Mouse (Mus musculus): ENCODE measurements around the gene Tada2b.
A peak's percentile ranks its signal among the peaks of the same experiment; 100 is the strongest.

Gene Tada2b

DNA sequence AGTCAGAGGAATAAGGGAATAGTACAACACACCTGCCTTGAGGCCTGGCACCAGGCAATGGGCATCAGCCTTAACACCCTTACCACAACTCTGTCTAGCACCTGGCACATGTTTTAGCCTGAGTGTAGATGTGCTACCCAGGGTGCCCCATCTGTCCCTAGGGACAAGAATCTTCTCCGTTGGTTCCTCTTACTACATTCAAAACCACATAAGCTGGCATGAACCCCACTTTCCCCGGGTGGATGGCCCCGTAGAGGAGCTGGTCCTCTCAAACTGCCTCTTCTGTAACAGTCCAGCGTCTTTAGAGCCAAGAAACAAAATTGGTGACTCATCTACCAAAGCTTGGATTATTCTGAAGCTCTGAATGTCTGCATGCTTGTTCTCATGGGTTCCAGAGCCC lies 3.7 kb downstream of the Tada2b start:
- DNase-seq (ENCODE audit: low spot score), result no peak

DNA sequence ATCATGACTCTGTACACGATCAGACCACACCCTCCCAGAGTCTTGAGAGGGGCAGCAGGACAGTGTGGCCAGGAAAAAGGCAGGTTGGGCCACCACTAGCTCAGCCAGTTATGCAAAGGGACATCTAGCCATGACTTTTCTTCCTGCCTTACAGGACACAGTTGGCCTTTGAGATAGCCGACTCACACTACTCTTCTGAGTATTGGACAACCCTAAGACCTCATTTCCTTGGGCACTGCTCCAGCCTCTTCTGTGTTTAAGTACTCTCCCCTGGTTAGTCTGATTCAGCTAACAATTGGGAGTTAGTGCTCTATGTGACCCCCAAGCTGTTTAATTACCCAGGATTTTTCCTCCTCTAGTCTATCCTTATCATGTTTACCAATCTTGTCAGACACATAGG lies 4.3 kb downstream of the Tada2b start:
- no peak for DNase-seq (ENCODE audit: low spot score)

DNA sequence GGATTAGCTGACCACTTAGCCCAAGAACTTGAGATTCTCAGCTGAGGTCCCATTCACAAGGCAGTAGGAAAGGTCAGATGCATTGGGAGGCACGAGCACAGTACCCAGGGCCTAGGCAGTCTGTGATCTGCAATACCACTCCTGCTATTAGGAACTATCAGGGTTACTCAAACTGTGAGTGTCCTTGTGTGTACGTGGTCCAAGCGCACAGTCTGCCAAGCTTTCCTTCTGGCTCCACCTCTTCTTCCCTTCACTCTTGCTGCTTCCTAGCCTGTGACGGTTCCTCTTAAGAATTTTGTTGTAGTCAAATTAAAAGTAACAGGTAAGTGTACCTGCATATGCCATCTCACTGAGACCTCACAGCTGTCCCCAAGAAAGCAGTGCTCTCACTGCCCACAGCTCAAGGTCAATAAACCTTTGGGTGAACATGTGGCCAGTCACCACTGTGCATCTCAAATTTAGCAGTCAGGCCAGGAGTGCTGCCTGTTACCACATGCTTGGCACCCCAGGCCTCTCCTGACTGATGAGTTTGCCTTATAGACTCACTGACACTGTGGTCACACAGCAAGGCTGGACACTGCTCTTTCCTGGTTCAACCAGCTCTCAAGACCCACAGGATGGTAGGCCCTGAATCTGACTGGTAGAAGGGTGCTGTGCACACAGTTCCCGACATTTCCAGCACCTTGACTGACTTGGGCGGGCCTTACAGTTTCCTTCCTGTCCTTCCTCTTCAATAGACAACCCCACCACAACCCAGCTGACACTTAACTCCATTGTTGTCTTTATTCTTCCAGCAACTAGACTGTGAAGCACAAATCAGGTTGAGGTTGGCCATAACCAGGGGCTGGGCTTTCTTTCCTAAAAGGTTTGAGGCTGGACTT lies 5.3 kb downstream of the Tada2b start:
- DNase-seq (ENCODE audit: low spot score), result no peak

DNA sequence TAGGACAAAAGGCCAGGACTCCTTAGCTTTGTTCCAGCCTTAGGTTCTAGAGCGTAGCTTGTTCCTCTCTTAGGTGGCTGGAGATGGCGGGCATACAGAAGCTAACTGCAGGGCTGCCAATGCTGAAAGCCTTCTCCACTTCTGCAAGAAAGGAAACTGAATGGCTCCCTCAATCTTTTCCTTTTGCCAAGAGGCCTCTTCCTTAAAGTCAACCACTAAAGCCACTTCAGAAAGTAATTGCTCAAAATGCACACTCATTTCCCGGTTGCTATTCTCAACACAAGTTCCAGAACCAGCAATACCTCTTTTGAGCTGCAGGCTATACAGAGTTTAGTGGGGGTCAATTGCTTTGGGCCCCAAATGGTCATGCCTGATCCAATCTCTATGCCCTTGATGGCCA lies 6.6 kb downstream of the Tada2b start:
- DNase-seq (ENCODE audit: low spot score), result no peak

- peak; percentile 88 for DNase-seq (ENCODE audit: low spot score)
Observed at GRCm38 (mm10) chr5:36474283-36474682, 9.8 kb downstream of the Tada2b start.

- DNase-seq (ENCODE audit: low spot score), result no peak
Observed at GRCm38 (mm10) chr5:36472876-36473655, 11.0 kb downstream of the Tada2b start.

DNA sequence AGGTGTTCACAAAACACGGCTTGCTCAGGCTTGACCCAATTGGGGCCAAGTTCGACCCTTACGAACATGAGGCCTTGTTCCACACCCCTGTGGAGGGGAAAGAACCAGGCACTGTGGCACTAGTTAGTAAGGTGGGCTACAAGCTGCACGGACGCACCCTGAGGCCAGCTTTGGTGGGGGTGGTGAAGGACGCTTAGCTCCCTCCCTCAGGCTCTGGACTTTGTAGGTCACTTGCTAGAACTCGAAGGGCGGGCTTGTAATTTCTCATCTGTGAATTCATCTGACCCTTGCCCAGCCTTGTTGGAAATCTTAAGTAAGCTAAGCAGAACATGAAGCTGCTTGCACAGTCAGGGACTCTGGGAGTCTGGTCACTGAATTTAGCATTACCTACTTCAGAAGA lies 12.9 kb downstream of the Tada2b start:
- DNase-seq (ENCODE audit: low spot score), result no peak

DNA sequence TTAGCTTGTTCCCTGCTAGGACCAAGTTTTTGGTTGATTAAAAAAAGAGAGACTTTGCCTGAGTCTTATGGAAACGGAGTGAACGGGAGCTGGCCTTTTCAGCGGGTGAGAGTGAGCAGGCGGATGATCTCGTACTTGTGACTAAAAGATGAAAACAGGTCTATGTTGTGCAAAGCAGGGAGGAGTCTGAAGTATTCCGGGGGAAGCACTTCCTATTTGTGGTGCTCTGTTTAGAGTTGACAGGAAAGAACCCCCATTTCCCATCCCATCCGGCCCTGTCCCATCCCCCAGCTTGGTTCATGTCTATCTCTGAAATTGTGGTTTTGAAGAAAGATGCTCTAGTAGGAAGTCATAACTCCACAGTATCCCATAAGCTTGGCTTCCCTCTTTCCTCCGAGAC lies 18.2 kb downstream of the Tada2b start:
- DNase-seq (ENCODE audit: low spot score), result no peak

DNA sequence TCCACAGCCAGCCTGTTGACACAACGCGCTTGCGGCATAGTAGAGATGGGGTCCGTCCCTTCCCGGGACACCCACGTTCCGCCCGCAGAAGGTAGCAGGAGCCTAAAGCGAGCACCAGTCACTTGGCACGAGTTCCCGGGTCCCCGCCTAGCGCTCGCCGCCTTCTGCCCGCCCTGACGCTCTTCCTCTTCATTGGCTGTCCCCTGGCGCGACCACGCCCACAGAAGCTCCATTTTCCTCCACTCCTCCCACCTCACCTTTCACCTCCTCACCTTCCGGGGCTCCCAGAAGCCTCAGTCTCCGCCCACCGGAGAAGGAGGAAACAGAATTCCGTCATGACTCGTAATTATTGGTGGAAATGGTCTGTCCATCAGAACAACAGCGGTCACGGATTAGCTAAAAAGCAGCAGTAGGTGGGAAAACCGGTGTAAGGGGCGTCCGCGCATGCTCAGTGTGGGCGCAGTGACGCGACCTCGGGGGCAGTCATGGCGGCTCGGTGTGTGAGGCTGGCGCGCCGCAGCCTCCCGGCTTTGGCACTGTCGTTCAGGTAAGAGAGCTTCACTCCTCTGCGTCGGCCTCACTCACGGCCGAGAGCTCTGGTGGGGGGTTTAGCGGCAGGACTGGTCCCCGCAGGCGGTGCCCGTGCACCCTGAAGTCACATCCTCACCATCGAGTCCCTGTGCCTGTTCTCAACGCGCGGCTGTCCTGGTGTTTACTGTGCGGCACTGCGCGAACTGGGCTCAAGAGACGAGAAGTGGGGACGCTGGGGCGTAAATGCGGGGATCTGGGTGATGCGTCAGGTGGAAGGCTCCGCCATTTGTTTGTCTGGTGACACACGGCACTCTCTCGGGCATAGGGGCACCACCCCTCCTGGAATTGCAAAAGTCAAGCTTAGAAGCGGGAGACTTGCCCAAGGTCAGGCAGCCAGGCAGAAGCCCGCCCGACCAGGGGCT lies 19.1 kb downstream of the Tada2b start, which contains the start of gene Grpel1:
Gene Grpel1 (plus strand): TSS at position 290 of the 953 bp plus-strand sequence.
- DNase-seq (ENCODE audit: low spot score), result peak; percentile 100

GRCm38 (mm10) chr5:36463391-36463790 lies 20.7 kb downstream of the Tada2b start:
- DNase-seq (ENCODE audit: low spot score), result peak; percentile 90

DNA sequence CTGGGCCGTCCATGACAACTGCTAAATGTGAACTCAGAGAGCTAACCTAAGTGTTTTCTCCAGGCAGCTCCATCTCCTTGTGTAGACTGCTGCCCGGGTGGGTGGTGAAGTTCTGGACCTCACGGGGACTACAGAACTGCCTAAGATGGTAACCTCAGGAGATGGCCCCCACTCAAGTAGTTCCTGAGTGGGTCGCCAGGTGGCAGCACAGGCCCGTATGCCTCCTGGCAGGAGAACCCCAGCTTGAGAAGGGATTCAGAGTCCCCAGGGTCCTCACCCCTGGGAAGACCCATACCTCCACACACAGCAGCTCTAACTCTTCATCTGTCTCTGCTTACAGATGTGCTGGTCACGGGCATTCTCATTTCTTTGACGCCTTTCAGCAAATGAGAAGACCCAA lies 21.3 kb downstream of the Tada2b start:
- DNase-seq (ENCODE audit: low spot score), result peak; percentile 88

DNA sequence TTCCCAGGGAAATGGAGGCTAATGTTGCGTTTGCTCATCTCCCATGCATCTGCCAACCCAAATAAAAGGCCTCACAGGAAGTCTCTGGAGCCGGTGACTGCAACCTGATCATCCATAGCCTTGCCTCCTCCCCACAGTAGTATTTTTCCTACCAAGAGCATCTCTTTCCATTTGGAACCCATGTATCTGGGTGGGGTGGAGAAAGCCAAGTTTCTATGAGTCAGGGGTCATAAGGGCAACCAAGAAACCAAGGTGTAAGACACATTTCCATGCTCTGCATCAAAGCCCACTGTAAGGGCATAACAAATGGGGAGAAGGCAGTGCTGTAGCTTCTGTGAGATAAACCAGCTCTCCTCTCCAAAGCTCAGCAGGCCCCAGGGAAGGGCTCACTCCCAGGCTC lies 22.9 kb downstream of the Tada2b start:
- no peak for DNase-seq (ENCODE audit: low spot score)

- no peak for DNase-seq (ENCODE audit: low spot score)
Observed at GRCm38 (mm10) chr5:36460712-36461111, 23.4 kb downstream of the Tada2b start.

GRCm38 (mm10) chr5:36458926-36459325 lies 25.2 kb downstream of the Tada2b start:
- peak; percentile 78 for DNase-seq (ENCODE audit: low spot score)

DNA sequence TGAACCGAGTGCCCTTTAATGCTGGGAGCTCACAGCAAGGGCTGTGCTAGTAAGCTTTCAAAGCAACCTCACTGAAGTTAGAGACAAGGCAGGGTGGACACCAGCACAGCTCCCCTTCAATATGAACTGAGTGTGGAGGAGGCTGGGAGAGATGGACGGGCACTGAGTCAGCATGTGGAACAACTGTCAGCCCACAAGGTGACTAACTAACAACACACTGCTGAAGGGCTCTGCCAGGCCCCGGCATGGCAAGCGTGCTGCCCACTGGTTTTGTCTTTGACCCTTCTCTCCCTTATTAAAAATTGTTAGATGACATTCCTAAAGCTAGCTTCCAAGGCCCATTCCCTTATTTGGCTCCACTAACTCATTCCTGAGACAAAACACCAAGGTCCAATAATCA lies 26.4 kb downstream of the Tada2b start:
- no peak for DNase-seq (ENCODE audit: low spot score)

DNA sequence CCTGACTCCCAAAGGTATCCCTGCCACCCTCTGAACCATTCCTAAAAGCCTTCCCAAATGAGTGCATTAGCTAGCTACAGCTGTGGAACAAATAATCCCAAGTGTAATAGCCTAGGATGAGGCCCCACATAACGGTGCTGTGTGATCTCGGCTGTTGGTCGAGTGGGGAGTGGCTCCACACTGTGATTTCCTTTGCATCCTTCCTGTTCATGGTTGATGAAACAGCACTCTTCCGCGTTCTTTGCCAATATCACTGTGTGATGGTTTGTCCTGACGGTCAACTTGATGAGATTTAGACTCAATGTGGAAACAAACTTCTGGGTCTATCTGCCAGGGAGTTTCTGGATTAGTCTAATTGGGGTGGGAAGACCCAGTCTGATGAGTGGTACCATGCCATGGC lies 31.3 kb downstream of the Tada2b start:
- DNase-seq (ENCODE audit: low spot score), result no peak

DNA sequence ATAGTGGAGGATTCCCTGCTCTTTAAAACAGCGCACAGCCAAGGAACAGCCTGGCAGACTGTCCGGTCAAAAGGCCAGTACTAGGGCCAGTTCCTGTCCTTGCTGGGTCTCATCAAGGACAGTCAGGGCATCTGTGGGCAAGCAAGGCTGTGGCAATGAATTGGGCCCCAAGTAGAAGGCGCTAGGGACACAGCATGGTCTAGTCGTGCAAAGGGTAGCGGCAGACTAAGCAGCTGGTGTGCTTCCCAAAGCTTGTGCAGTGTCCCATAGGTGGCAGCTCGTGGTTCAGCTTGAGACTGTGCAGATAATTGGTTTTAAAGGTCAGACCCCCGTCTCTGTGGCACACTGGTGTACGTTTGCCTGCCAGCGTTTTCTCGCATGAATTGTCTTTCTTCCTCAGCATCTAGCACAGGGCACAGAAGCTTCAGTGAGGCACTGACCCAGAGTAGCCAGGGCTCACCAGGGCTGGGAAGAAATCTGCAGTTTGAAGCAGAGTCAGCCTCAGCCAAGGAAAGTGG lies 32.2 kb downstream of the Tada2b start:
- peak; percentile 39 for DNase-seq (ENCODE audit: low spot score)

- no peak for DNase-seq (ENCODE audit: low spot score)
Observed at GRCm38 (mm10) chr5:36451119-36451518, 33.0 kb downstream of the Tada2b start.

DNA sequence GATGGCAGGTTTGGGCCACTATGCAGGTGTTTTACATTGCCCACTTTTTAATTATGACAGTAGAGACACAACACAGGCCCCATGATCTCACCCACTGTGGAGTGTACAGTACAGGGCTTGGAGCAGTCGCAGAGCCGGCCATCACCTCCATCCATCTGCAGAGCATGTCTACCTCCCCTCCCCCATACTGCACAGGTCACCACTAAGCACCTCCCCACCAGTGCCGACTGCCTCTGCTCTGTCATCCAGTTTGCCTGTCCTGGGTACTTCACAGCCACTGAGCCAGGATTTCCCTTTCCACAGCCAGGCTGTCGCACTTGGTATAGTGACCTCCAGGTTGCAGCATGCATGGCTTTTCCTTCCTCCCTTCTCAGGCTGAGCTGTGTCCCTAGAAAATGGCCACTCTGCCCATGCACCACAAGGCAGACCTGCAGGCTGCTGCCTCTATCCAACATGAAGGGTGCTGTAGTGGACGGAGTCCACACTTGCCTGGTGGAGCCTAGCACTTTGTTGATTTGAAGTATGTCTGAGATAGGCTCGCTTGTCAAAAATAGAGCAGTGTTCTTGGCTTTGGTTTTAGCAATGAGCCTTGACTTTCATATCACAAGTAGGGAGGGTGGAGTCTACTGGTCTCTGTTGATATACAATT lies 34.3 kb downstream of the Tada2b start:
- no peak for DNase-seq (ENCODE audit: low spot score)

DNA sequence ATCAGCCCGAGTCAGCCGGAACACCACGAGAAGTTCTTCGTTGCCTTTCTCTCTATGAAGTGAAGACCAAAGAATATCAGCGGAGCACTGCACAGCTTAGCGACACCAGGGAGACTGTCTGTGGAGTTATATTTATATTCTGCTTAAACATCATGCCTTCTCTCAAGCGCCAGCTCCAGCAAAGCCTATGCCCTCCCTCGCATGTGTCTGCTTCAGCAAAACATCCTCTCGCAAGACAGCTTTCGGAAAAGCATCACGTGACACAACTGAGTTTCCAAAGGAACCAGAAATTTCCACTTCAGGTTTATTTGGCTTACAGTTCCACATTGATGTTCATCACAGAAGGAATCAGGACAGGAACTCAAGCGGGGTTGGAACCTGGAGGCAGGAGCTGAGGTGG lies 36.2 kb downstream of the Tada2b start:
- DNase-seq (ENCODE audit: low spot score), result no peak

- no peak for DNase-seq (ENCODE audit: low spot score)
Observed at GRCm38 (mm10) chr5:36446166-36446890, 37.8 kb downstream of the Tada2b start.
